21 mouse cellular contexts compared by ENCODE assay signal in the genomic region with DNA sequence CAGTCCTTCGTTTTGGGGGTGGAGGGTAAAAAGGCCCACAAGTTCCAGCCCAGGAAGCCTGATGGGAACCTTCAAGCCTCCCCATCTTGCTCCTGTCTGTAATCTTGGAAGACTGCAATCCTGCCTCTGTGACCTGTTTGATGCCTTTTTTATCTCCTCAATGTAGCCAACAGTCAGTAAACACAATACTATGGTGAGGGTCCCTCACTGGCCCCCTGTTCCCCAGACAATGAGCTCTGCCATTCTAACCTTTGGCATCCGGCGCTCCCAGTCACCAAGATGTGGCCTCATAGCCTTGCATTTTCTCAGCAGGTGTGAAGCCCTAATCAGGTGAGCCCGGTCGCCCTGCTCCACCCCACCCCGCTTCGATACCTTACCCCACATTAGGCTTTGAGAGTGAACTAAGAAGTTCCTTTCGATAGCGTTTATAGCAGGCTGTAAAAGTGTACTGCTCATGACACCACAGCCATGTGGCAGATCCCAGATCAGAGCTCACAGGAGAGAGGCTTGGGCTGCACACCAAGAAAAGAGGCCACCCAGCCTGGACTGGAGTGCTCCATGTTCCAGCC. TPM values are rescaled to one million over a fixed set of nuclear protein-coding genes. Genes with fewer than 3 reads are reported as not detected.
DNase-seq lines count a peak whose midpoint lies in the region; ATAC-seq and TF ChIP-seq lines count a peak whose summit lies in the region.
"Had no signal": no experiment of that assay in that cellular context is flagged by ENCODE, and none has a peak within 500 bp of the region (broad histone marks: within the 10 kb centered on the region; RNA-seq: fewer than 3 reads in every experiment).

No protein-coding gene starts in this region.

- no peak for TF ChIP-seq EP300 in lung, postnatal 0 days (IDR thresholded peaks at IDR 0.05)

- DNase-seq in liver, embryonic 13.5 days = no peak
- no peak for DNase-seq in liver, embryonic 11.5 days (ENCODE audit: low spot score)
- DNase-seq in lung, postnatal 0 days (ENCODE audit: low spot score) = no peak
- no peak for DNase-seq in lung, postnatal 25 days (ENCODE audit: low spot score)
- no peak for DNase-seq in embryo, embryonic 10 days (ENCODE audit: low spot score)
- DNase-seq: adrenal gland, adult 2 months; B cell, adult 2 months; cerebellum, adult 11-12 months; cerebellum, postnatal 10 days; gastrocnemius, postnatal 36 days; heart, adult 2 months; left cerebral cortex, postnatal 4 days; midbrain, embryonic 14.5 days; right cerebral cortex, postnatal 14 days; thymus, adult 2 months had no signal

- H3K27me3 ChIP-seq in liver, embryonic 13.5 days = no peaks in the 10 kb centered on the region
- no peaks in the 10 kb centered on the region for H3K27me3 ChIP-seq in liver, embryonic 11.5 days (replicated peaks; ENCODE audit: control insufficient read depth, insufficient read depth, low read length)
- H3K27me3 ChIP-seq in lung, postnatal 0 days (replicated peaks; ENCODE audit: insufficient read depth, low read length) = no peaks in the 10 kb centered on the region
- no peaks in the 10 kb centered on the region for H3K27me3 ChIP-seq in intestine, embryonic 16.5 days (replicated peaks; ENCODE audit: control insufficient read depth, insufficient read depth, low read length)
- H3K27me3 ChIP-seq in stomach, embryonic 16.5 days (ENCODE audit: control insufficient read depth, insufficient read depth, low read length) = no peaks in the 10 kb centered on the region
- H3K27me3 ChIP-seq: CH12.LX; limb, embryonic 15.5 days; neural tube, embryonic 12.5 days had no signal

- no peaks in the 10 kb centered on the region for H3K9me3 ChIP-seq in liver, embryonic 13.5 days (replicated peaks)
- H3K9me3 ChIP-seq in liver, embryonic 11.5 days (ENCODE audit: control insufficient read depth, low read length) = no peaks in the 10 kb centered on the region
- H3K9me3 ChIP-seq in lung, postnatal 0 days (ENCODE audit: low read length) = no peaks in the 10 kb centered on the region
- no peaks in the 10 kb centered on the region for H3K9me3 ChIP-seq in intestine, embryonic 16.5 days (ENCODE audit: control insufficient read depth, low read length)
- H3K9me3 ChIP-seq in stomach, embryonic 16.5 days (replicated peaks; ENCODE audit: control insufficient read depth, low read length) = no peaks in the 10 kb centered on the region
- H3K9me3 ChIP-seq: limb, embryonic 15.5 days; neural tube, embryonic 12.5 days had no signal

- peaks cover 11% of the 10 kb centered on the region for H3K4me1 ChIP-seq in liver, embryonic 13.5 days (replicated peaks)
- peaks cover 5% of the 10 kb centered on the region; the same call in 1 of the 2 replicates for H3K4me1 ChIP-seq in liver, embryonic 11.5 days (replicated peaks; ENCODE audit: control insufficient read depth, insufficient read depth, low read length)
- peaks cover 4% of the 10 kb centered on the region; the same call in 1 of the 2 replicates for H3K4me1 ChIP-seq in lung, postnatal 0 days (ENCODE audit: insufficient read depth, low read depth, low read length)
- H3K4me1 ChIP-seq in intestine, embryonic 16.5 days (ENCODE audit: control insufficient read depth, insufficient read depth, low read length) = peaks cover 16% of the 10 kb centered on the region; the same call in 1 of the 2 replicates
- peaks cover 6% of the 10 kb centered on the region; the same call in 1 of the 2 replicates for H3K4me1 ChIP-seq in stomach, embryonic 16.5 days (ENCODE audit: control insufficient read depth, insufficient read depth, low read length)
- H3K4me1 ChIP-seq: limb, embryonic 15.5 days had no signal

- 66% methylated on average over 9 of the region's 9 CpGs for WGBS in liver, embryonic 13.5 days (ENCODE audit: insufficient replicate concordance)
- 73% methylated on average over 9 of the region's 9 CpGs for WGBS in liver, embryonic 11.5 days
- WGBS in lung, postnatal 0 days = 68% methylated on average over 9 of the region's 9 CpGs
- 56% methylated on average over 9 of the region's 9 CpGs for WGBS in intestine, embryonic 16.5 days
- WGBS in stomach, embryonic 16.5 days = 68% methylated on average over 9 of the region's 9 CpGs

- no peak overlapping the region for H3K4me3 ChIP-seq in liver, embryonic 13.5 days (replicated peaks)
- no peak overlapping the region for H3K4me3 ChIP-seq in liver, embryonic 11.5 days (ENCODE audit: low read depth, low read length)
- no peak overlapping the region for H3K4me3 ChIP-seq in lung, postnatal 0 days (ENCODE audit: low read depth, low read length)
- no peak overlapping the region for H3K4me3 ChIP-seq in intestine, embryonic 16.5 days (ENCODE audit: low read length)
- no peak overlapping the region for H3K4me3 ChIP-seq in stomach, embryonic 16.5 days (replicated peaks; ENCODE audit: low read length)
- H3K4me3 ChIP-seq: heart, adult 2 months; limb, embryonic 15.5 days; neural tube, embryonic 12.5 days had no signal

- peak; percentile 20; the same call in 1 of the 2 replicates for ATAC-seq in liver, embryonic 13.5 days (ENCODE audit: low read depth)
- no peak for ATAC-seq in liver, embryonic 11.5 days (replicated peaks; ENCODE audit: low FRiP score)
- ATAC-seq in lung, postnatal 0 days = no peak
- peak; percentile 90 for ATAC-seq in intestine, embryonic 16.5 days
- peak; percentile 64; the same call in 1 of the 2 replicates for ATAC-seq in stomach, embryonic 16.5 days (ENCODE audit: insufficient read depth, low FRiP score)
- ATAC-seq: hindbrain, embryonic 16.5 days had no signal

- no peaks in the 10 kb centered on the region for H3K36me3 ChIP-seq in liver, embryonic 13.5 days
- H3K36me3 ChIP-seq in liver, embryonic 11.5 days (ENCODE audit: control insufficient read depth, insufficient read depth, low read length) = no peaks in the 10 kb centered on the region
- H3K36me3 ChIP-seq in lung, postnatal 0 days (ENCODE audit: insufficient read depth, low read length) = no peaks in the 10 kb centered on the region
- H3K36me3 ChIP-seq in intestine, embryonic 16.5 days (ENCODE audit: control insufficient read depth, insufficient read depth, low read length) = no peaks in the 10 kb centered on the region
- no peaks in the 10 kb centered on the region for H3K36me3 ChIP-seq in stomach, embryonic 16.5 days (ENCODE audit: control insufficient read depth, insufficient read depth, low read length)
- H3K36me3 ChIP-seq: limb, embryonic 15.5 days; neural tube, embryonic 12.5 days had no signal

- TF ChIP-seq CTCF in lung, postnatal 0 days (IDR thresholded peaks at IDR 0.05) = no peak

- no peak overlapping the region for H3K9ac ChIP-seq in liver, embryonic 13.5 days
- no peak overlapping the region for H3K9ac ChIP-seq in liver, embryonic 11.5 days (ENCODE audit: low read depth, low read length)
- H3K9ac ChIP-seq in lung, postnatal 0 days (replicated peaks; ENCODE audit: low read depth) = no peak overlapping the region
- peak overlapping the region; percentile 58 for H3K9ac ChIP-seq in intestine, embryonic 16.5 days (ENCODE audit: low read depth, low read length)
- peak overlapping the region; percentile 21; the same call in 1 of the 2 replicates for H3K9ac ChIP-seq in stomach, embryonic 16.5 days (ENCODE audit: low read length)
- H3K9ac ChIP-seq: limb, embryonic 15.5 days; neural tube, embryonic 12.5 days had no signal

- no peak overlapping the region for H3K27ac ChIP-seq in liver, embryonic 13.5 days
- no peak overlapping the region for H3K27ac ChIP-seq in liver, embryonic 11.5 days (ENCODE audit: low read depth, low read length)
- H3K27ac ChIP-seq in lung, postnatal 0 days (ENCODE audit: low read length) = peak overlapping the region; percentile 78
- peak overlapping the region; percentile 96 for H3K27ac ChIP-seq in intestine, embryonic 16.5 days (ENCODE audit: low read length)
- H3K27ac ChIP-seq in stomach, embryonic 16.5 days (ENCODE audit: low read length) = peak overlapping the region; percentile 78
- H3K27ac ChIP-seq: heart, adult 2 months; limb, embryonic 15.5 days; neural tube, embryonic 12.5 days had no signal

- H3K4me2 ChIP-seq in liver, embryonic 13.5 days = no peak overlapping the region
- H3K4me2 ChIP-seq in liver, embryonic 11.5 days = no peak overlapping the region
- H3K4me2 ChIP-seq in lung, postnatal 0 days (replicated peaks; ENCODE audit: low read depth, low read length) = no peak overlapping the region
- H3K4me2 ChIP-seq in intestine, embryonic 16.5 days (ENCODE audit: low read depth, low read length) = peak overlapping the region; percentile 34
- H3K4me2 ChIP-seq in stomach, embryonic 16.5 days (ENCODE audit: low read depth, low read length) = no peak overlapping the region
- H3K4me2 ChIP-seq: limb, embryonic 15.5 days; neural tube, embryonic 12.5 days had no signal

RNA-seq across cellular contexts. Expression of a gene that starts 16.3 kb away (rescaled TPM):
- 0.86 and 0.95 TPM in 2 replicates for polyA plus RNA-seq in liver, embryonic 13.5 days (2015; fragmentation: Nextera tagmentation; extraction: Ambion mirVana)
- polyA plus RNA-seq in liver, embryonic 11.5 days (2014; fragmentation: Nextera tagmentation; extraction: Ambion mirVana) = 2.2 and 4.1 TPM in 2 replicates
- 22.1 and 31.0 TPM in 2 replicates for polyA plus RNA-seq in lung, postnatal 0 days (2015; fragmentation: Nextera tagmentation; extraction: Ambion mirVana)
- 8.5 and 9.0 TPM in 2 replicates for polyA plus RNA-seq in intestine, embryonic 16.5 days (2015; fragmentation: Nextera tagmentation; extraction: Ambion mirVana)
- 5.0 and 5.8 TPM in 2 replicates for polyA plus RNA-seq in stomach, embryonic 16.5 days (2015; fragmentation: Nextera tagmentation; extraction: Ambion mirVana)

Comparison
In these comparisons a context has a peak if more than half of its experiments do, and no peak if none do; other contexts are left out.
1. ATAC-seq: peak in liver, embryonic 13.5 days (single experiment), intestine, embryonic 16.5 days (single experiment) and stomach, embryonic 16.5 days (single experiment); none in liver, embryonic 11.5 days (single experiment) and lung, postnatal 0 days (single experiment).
2. H3K27ac ChIP-seq: peak in lung, postnatal 0 days (single experiment), intestine, embryonic 16.5 days (single experiment) and stomach, embryonic 16.5 days (single experiment); none in liver, embryonic 13.5 days (single experiment) and liver, embryonic 11.5 days (single experiment).
3. H3K9ac ChIP-seq: peak in intestine, embryonic 16.5 days (single experiment) and stomach, embryonic 16.5 days (single experiment); none in liver, embryonic 13.5 days (single experiment), liver, embryonic 11.5 days (single experiment) and lung, postnatal 0 days (single experiment).